Mouse (Mus musculus): Measurements from ENCODE around the gene Zfp784.
"Not testable (repeated sequence)": the region's sequence is repeated elsewhere in the genome, so short reads cannot be mapped to it uniquely, and the experiment has no call there.

The Zfp784 gene

DNA sequence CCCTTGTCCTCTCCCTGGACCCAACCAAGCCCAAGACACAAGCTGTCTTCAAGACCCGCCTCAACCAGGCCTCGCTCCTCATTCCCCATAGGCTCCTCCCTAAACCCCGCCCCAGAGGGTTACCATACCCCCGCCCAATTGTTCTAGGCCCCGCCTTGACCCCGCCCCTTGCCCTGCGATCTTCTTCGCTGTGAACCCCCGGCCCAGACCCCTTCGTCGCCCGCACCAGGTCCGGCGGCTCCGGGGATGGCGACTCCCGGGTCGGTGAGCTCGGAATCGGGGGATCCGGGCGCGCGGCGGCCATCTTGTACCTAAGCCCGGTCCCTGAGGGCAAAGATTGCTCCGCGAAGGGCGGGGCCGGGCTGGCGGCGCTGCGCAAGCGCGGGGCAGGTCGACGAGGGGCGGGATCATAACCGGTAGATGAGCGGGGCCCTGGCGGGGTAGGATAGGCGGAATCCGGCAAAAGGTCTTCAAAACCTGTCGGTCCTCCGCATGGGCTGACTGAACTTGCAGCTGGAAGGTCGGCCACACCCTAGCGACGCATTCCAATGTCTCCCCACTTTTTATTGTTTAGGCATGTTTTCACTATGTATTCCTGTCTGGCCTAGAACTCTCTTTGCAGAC, at the start of gene Zfp784:
TSS of gene Zfp784 (minus strand) at position 338 of the 624 bp plus-strand sequence.
- peak; percentile 96 for DNase-seq (ENCODE audit: inconsistent ontology term)

DNA sequence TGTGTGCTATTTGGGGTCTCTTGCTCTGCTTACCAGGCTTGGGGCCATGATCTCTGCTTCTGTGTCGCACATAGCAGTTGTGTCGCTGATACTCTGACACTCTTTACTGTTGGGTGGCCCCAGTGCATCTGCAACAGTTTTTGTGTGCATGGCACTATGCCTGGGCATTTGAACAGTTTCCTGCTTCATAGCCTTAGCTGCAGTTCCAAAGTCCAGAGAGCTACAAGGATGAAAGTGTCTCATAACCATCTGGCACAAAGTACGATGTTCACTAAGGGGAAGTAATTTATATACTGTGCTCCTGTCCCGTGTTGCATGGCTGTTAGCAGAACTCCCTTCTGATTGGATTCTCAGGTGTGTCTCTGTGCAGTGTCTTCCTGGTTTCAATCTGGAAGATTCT, 49.6 kb upstream of the Zfp784 start:
- peak; percentile 18 for DNase-seq (ENCODE audit: inconsistent ontology term)

- DNase-seq (ENCODE audit: inconsistent ontology term) = peak; percentile 51
These were observed 48.7 kb upstream of the Zfp784 start for GRCm38 (mm10) chr7:5086921-5087440.

GRCm38 (mm10) chr7:5085512-5085911, 47.3 kb upstream of the Zfp784 start:
- no peak for DNase-seq (ENCODE audit: inconsistent ontology term)

- no peak for DNase-seq (ENCODE audit: inconsistent ontology term)
These were observed 45.3 kb upstream of the Zfp784 start for GRCm38 (mm10) chr7:5083325-5084105.

- no peak for DNase-seq (ENCODE audit: inconsistent ontology term)
These were observed 43.7 kb upstream of the Zfp784 start for GRCm38 (mm10) chr7:5081939-5082338.

DNA sequence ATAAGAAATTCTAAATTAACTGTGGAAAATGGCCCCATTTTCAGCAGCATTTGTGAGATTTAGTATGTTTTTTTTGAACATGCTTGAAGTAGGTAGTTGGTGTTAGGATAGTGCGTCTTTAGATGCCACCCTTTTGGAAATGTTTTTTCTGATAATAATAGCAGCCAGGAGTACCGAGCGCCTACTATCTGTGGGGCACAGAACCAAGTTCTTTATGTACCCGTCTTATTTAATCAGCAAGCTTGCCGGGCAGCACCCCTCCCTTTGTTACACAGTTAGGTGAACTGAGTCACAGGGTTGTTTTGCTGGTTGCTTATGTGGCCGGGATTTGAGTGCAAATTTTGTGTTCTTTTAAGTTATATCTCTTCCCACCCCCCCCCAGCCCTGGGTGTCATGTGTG, 43.0 kb upstream of the Zfp784 start:
- DNase-seq (ENCODE audit: inconsistent ontology term) = no peak

- DNase-seq (ENCODE audit: inconsistent ontology term) = peak; percentile 10
These were observed 42.6 kb upstream of the Zfp784 start for GRCm38 (mm10) chr7:5080815-5081214.

GRCm38 (mm10) chr7:5080010-5080751, 41.9 kb upstream of the Zfp784 start, which contains the start of gene Epn1:
Gene Epn1, plus strand, starts transcription at chr7:5080235.
- DNase-seq (ENCODE audit: inconsistent ontology term) = peak; percentile 95

DNA sequence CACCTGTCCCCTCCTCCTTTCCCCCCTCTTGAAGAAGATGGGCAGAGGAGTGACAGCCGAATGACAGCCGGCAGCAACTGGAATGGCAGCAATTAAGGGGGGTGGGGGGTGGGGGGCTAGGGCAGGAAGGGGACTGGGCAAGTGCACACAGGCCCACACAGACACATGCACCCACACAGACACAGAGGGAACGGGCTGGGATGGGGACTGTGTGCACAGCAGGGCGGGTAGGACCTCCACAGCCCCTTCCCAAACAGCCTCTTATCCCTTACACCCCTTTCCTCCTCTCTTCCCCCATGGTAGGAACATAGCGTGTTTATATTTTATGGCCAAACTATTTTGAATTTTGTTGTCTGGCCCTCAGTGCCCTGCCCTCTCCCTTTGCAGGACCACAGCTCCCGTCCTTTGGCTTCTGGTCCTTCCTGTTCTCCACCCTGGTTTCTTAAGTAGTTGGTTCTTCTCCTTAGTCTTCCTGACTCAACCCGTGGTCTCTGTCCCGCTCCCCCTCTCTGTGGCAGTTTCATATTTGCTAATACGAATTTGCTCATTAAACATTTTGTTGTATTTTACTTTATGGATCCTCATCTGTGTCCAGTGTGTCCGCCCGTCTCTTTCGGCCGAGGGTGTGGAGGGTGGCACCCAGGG, 41.2 kb upstream of the Zfp784 start:
- DNase-seq (ENCODE audit: inconsistent ontology term) = not testable (repeated sequence)

DNA sequence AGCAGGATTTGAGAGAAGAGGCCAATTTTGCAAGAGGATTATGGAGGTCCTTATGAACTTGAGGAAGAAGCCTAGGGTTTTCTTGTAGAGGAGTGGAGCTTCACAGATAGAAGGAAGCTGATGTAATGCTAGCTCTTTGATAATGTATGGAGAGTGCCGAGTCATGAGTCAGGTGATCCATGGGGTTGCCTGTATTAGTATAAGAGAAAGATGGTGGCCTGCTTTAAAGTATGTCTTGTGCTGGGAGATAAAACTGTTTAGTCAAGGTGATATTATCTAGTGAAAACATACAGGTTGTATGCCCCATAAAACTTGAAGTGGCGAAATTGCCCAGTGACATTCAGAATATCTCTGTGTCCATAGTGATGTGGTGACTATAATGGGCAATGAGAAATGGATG, 38.7 kb upstream of the Zfp784 start:
- DNase-seq (ENCODE audit: inconsistent ontology term) = no peak

- no peak for DNase-seq (ENCODE audit: inconsistent ontology term)
These were observed 36.7 kb upstream of the Zfp784 start for GRCm38 (mm10) chr7:5074984-5075383.

- DNase-seq (ENCODE audit: inconsistent ontology term) = no peak
These were observed 35.3 kb upstream of the Zfp784 start for GRCm38 (mm10) chr7:5073586-5073985.

DNA sequence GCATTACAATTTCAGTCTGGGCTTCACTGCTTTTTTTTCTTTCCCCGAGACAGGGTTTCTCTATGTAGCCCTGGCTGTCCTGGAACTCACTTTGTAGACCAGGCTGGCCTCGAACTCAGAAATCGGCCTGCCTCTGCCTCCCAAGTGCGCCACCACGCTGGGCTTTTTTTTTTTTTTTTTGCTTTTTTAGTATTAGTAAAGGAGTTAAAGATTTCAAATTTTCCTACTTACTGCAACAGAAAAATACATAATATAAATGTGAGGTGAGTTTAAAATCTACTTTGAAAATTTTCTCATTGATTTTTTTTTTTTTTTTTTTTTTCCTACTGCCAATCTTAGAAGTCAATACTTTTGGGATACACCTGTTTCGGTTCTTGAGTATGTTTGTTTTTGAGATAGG, 26.6 kb upstream of the Zfp784 start:
- no peak for DNase-seq (ENCODE audit: inconsistent ontology term)

DNA sequence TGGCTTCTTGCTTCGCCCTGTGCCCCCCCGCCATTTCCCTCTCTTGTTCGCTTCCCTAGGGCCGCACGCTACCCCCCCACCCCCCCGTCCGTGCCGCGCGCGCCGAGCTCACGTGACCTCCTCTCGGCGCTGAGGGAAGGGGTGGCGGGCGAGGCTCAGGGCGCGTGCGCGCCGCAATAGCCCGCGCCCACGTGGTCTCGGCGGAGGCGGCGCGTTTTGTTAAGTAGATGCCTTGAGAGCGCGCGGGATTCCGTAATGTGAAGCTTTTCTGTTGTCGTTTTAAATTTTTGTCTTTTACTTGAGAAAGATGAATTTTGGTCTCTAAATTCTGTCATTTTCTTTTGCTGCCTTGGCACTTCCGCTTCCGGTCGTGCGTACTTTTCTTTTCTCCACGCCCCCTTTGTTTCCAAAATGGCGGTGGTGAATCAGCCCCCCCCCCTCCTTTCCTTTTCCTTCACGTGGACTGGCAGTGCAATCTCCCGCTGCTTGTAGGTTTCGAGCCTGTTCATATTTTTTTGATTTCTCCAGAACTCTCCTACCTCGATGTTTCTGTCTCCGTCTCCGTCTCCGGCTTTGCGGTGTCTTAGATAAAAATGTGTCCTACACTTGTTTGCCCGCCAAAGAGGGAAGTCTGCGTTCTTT, 24.2 kb upstream of the Zfp784 start:
- DNase-seq (ENCODE audit: inconsistent ontology term) = peak; percentile 80

- peak; percentile 96 for DNase-seq (ENCODE audit: inconsistent ontology term)
These were observed 23.6 kb upstream of the Zfp784 start, which contains the start of gene U2af2 for GRCm38 (mm10) chr7:5061774-5062359. Gene U2af2, plus strand, starts transcription at chr7:5062143.

- DNase-seq (ENCODE audit: inconsistent ontology term) = peak; percentile 99
These were observed 22.9 kb upstream of the Zfp784 start for GRCm38 (mm10) chr7:5060944-5061773.

- peak; percentile 79 for DNase-seq (ENCODE audit: inconsistent ontology term)
These were observed 22.0 kb upstream of the Zfp784 start for GRCm38 (mm10) chr7:5060239-5060731.

DNA sequence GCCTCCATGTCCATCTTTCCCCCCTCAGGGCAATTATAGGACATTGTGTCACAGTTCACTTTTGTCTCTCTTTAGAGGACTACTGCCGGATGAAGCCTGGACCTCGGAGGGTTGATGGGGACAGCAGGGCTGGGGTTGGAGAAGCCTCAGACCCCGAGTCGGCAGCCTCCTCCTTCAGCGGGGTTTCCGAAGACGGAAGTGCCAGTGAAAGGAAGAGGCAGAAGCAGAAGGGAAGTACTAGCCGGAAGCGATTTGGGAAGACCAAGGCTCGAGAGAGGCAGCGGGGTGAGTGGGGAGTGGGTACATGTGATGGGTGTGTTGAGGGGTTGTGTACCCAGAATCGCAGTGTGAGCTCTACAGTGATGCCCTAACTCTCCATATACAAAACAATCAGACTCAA, 21.2 kb upstream of the Zfp784 start:
- no peak for DNase-seq (ENCODE audit: inconsistent ontology term)

DNA sequence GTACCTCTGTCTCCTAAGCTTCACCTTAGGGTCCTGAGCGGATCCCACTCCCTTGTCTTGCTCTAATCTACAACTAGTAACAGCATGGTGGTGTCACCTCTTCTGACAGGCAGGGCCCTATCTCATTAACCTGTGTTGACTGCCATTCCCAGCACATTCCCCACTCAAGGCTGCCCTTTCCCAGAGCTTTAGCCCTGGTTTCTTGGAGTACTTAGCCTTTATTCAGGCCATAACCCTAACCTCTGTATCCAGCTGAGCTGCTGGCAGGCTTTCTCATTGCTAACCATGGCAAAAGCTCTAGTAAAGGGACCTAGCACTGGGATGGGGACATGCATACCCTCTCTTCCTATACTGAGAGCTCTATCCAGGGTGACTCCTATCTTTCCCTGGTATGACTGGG, 20.4 kb upstream of the Zfp784 start:
- DNase-seq (ENCODE audit: inconsistent ontology term) = no peak
